Mouse (Mus musculus): ENCODE measurements around the gene Efnb3.
"Not testable (repeated sequence)": the region's sequence is repeated elsewhere in the genome, so short reads cannot be mapped to it uniquely, and the experiment has no call there.

Gene Efnb3

DNA sequence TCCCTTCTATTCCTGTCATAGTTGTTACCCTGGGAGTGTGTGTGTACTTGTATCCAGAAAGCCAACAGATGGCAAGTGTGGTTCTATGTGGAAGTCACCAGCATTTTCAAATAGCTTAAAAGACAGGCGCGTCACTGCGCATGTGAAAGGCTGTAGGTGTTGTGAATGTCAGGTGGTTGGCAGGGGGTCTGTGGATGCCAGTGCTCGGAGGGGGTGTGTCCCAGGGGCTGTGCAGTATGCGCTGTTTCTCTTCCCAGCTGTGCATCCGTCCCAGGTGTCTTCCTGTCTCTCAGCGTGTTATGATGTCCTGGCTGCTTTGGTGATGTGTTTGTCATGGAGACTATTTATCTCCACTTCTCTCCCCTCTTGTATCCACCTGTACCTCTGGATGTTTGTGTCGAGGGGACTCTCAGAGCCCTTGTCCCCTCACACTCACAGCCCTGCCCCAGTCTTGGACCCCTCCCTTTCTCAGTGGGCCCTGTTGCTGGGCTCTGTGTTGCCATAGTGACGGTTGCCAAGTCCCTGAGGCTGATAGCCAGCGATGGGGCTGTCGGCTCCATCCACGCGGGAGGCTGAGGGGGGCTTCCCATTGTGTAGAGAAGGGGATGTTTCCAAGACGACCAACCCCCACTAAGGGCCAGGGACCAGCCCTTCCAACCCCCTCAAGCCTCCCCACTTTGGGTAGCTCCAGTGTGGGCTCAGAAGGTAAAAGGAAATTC, 7.2 kb downstream of the Efnb3 start:
- in situ Hi-C loops (cut with MseI, MboI) = no loop called here

DNA sequence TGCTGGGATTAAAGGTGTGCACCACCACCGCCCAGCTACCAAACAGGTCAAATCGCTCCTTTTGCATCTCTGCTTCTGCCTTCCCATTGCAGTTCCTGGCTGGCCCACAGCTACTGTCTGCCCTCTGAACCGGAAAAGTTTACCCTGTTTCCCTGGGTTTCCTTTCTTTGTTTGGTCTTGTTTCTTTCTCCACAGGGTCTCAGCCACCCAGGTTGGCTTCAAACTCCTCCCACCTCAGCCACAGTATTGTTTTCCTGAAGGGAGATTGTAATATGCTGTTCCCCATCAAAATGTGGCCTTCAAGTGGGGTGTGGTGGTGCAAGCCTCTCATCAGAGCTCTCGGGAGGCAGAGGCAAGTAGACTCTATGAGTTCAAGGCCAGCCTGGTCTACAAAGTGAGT, 8.7 kb downstream of the Efnb3 start:
- in situ Hi-C loops (cut with MseI, MboI) = no loop called here

DNA sequence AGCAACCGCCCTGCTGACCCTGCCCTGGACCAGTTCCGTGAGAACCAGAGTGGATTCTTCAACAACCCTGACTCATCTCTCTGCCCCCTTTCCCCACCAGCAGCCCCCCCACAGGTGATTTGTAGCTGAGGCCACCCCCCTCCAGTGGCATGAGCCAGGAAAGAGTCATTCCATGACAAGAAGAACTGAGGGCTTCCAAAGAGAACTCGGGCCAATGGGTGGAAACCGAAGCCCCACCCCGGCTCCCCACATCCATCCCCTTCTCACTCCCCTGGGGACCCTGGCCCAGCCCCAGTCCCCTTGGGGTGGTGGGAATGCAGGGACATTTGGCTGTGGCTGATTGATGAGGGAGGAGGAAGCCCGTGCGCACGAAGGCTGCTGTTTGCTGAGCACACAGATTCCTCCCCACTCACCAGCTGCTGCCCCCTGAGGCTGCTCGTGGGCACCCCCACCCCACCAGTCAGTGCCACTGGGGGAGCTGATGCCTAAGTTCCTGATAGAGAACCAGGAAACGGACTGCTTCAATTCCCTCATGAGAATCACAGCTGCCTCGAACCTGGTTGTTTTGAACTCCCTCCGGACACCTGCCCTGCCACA, 10.8 kb downstream of the Efnb3 start, which contains the start of gene Dnah2:
Gene Dnah2 (minus strand): TSS at position 51 of the 597 bp plus-strand sequence.
- in situ Hi-C loops (cut with MseI, MboI) = no loop called here

DNA sequence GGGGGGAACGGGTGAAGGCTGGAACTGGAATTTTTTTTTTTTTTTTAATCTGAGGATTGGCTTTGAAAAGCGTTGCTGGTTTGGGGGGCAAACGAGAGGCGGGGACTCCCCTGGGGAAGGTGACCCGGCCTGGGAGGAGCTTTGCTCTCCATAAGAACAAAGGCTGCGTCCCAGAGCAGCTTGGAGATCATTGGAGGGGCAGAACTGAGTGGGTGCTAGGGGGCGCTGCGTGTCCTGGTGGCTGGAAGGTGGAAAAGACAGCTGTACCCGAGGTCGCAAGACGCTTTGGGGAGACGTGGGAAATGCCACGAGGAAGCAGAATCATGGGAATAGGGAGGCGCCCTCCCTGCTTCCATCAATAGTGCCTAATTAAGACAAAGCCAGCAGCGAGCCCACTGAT, 12.9 kb downstream of the Efnb3 start:
- in situ Hi-C loops (cut with MseI, MboI) = no loop called here

DNA sequence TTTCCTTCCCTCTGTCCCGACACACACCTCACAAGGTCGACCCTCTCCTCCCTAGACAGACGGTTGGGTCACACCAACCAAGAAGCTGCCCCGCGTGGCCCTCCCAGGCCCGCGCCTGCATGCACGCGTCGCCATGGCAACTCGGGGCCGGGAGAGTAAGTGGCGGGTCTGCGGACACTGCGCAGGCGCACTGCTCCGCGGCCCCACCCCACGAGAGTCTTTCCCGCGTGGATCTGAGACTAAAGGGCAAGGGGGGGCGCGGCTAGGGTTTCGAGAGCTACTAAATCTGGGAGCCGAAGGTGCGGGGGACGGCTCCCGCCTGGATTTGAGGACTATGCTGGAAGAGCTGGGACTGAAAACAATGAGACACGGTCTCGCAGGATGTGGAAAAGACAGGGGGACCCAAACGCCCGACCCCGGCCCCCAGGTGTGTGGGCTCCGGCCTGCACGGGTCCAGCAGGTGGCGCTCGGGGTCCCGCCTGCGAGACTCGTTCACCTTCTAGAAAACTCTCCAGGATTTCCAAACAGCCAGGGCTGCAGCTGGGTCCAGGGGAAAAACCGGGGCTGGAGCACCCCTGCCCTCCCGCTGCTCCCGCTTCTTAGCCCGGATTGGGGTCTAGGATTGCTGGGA, 13.5 kb downstream of the Efnb3 start:
- in situ Hi-C loops (cut with MseI, MboI) = no loop called here

DNA sequence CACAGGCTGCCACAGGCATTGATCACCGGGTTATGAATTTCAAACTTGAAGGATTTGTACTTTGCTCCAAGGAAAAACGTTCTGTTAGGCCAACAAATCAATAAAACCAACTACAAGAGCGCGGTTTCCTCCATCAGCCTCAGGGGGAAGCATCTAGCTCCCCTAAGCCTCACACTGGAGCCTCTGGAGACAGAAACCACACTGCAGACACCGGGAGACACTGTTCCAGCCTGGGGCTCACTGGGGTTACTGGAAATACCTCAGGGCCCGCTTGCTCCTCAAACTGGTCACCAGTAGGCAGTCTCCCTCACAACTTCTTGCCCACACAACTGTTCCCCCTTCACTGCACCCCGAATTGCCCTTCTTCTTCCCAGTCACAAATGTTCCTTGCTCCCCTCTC, 14.0 kb downstream of the Efnb3 start:
- in situ Hi-C loops (cut with MseI, MboI) = no loop called here

DNA sequence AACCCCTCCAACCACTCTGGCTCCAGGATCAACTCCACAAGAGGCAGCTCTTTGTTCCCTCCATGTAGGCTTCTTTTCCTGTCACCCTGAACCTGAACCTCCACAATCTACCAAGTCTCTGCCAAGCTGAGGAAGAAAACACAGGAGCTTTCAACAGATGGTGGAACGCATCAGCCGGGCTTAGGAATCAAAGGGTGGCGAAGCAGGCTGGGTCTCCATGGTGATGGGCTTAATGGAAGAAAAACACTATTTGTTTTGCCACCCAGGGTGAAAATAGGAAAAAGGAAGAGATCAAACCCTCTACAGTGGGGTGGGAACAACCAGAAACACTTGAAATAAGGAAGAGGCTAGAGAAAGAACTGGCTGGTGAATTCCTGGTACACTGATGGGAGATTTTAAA, 16.4 kb downstream of the Efnb3 start:
- in situ Hi-C loops (cut with MseI, MboI) = no loop called here

DNA sequence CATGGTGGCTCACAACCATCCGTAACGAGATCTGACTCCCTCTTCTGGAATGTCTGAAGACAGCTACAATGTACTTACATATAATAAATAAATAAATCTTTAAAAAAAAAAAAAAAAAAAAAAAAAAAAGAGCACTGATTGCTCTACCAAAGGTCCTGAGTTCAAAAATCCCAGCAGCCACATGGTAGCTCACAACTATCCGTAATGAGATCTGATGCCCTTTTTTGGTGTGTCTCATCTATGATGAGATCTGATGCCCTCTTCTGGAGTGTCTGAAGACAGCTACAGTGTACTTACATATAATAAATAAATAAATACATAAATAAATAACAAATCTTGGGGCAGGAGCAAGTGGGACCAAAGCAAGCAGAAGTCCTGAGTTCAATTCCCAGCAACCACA, 18.3 kb downstream of the Efnb3 start:
- in situ Hi-C loops (cut with MseI, MboI) = not testable (repeated sequence)

DNA sequence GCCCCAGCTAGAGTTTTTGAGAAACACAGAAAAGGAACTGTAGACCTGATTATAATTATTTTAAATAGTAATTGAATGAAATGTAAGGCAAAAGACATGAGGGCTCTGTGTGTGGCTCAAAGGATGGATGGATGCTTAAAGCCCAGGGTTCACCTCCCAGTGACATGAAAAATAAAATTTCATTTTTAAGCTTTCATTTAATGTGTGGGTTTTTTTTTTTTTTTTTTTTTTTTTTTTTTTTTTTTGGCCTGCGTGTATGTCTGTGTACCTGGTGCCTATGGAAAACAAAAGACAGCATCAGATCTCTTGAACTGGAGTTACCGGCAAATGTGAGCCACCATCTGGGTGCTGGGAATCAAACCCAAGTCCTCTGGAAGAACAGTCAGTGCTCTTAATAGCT, 19.3 kb downstream of the Efnb3 start:
- in situ Hi-C loops (cut with MseI, MboI) = no loop called here

DNA sequence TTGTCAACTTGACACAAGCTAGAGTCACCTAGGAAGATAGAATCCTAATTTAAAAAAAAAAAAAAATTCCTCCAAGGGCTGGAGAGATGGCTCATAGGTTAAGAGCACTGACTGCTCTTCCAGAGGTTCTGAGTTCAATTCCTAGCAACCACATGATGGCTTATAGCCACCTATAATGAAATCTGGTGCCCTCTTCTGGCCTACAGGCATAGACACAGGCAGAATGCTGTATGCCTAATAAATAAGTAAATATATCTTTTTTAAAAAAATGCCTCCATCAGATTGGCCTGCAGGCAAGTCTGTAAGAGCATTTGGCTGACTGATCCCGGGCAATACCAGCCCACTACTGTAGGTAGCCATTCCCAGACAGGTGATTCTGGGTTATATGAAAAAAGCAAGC, 25.0 kb downstream of the Efnb3 start:
- in situ Hi-C loops (cut with MseI, MboI) = loop anchor here (5.0 to 10.0 kb wide), 3 partner anchors 42 to 80 kb away; partner anchors contain the start of genes Atp1b2 (in 1 of the 2) and Shbg (in 1 of the 2)

DNA sequence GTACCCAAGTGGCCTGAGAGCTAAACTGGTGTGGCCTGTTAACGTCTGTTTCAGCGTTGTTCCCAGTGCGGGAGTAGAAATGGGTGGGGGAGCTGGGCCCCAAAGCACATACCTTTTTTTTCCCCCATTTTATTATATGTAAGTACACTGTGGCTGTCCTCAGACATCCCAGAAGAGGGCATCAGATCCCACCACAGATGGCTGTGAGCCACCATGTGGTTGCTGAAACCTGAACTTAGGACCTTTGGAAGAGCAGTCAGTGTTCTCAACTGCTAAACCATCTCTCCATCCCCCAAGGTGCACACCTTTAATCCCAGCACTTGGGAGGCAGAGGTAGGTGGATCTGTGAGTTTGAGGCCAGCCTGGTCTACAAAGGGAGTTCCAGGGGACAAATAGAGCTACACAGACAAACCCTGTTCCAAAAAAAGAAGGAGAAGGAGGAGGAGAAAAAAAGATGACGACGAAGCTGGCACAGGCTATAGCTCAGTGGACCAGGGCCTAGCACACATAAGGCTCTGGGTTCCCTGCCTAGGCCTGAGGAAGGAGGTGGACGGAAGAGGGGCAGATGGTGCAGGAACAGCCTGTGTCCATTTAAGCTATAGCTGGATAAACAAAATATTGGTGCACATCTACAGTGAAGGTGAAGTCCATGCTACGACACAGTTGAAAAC, 27.4 kb downstream of the Efnb3 start:
- in situ Hi-C loops (cut with MseI, MboI) = loop anchor here in 1 of 2 experiments (10.0 kb wide), 1 partner anchor 82 kb away; the partner anchor contains the start of gene Shbg

DNA sequence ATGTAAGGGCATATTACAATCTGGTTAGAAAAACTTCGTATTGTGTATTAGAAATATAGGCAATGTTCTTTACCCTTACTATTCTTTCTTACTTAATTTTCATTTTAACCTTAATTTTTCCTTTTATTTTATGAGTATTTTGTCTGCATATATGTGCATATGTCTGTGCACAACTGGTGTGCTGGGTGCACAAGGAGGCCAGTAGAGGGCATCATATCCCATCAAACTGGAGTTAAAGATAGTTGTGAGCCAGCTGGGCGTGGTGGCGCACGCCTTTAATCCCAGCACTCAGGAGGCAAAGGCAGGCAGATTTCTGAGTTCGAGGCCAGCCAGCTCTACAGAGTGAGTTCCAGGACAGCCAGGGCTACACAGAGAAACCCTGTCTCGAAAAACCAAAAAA, 29.2 kb downstream of the Efnb3 start:
- in situ Hi-C loops (cut with MseI, MboI) = loop anchor here in 1 of 2 experiments (10.0 kb wide), 1 partner anchor 84 kb away; the partner anchor contains the start of gene Shbg

DNA sequence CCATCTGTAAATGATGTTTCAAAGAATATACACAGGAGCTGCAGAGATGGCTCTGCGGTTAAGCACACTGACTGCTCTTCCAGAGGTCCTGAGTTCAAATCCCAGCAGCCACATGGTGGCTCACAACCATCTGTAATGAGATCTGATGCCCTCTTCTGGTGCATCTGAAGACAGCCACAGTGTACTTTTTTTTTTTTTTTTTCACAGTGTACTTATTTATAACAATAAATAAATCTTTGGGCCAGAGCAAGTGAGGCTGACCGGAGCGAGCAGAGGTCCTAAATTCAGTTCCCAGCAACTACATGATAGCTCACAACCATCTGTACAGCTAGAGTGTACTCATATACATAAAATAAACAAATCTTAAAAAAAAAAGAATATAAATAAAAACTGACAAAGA, 29.7 kb downstream of the Efnb3 start:
- in situ Hi-C loops (cut with MseI, MboI) = loop anchor here in 1 of 2 experiments (10.0 kb wide), 1 partner anchor 85 kb away; the partner anchor contains the start of gene Shbg

DNA sequence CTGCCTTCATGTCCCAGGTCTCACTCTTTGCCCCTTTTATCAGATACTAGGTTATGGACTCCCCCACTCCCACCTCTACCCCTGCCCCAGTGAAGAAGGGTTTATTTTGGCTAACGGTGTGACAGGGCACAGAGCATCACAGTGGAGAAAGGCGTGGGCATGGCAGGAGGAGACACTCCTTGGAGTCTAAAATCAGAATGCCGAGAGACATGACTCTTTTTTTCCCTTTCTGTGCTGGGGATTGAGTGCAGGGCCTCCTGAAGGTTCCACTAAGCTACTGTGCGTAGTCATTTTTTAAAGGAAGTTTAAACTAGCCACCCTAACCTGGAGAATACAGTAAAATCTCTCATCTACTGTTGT, 32.0 kb downstream of the Efnb3 start:
- in situ Hi-C loops (cut with MseI, MboI) = no loop called here

DNA sequence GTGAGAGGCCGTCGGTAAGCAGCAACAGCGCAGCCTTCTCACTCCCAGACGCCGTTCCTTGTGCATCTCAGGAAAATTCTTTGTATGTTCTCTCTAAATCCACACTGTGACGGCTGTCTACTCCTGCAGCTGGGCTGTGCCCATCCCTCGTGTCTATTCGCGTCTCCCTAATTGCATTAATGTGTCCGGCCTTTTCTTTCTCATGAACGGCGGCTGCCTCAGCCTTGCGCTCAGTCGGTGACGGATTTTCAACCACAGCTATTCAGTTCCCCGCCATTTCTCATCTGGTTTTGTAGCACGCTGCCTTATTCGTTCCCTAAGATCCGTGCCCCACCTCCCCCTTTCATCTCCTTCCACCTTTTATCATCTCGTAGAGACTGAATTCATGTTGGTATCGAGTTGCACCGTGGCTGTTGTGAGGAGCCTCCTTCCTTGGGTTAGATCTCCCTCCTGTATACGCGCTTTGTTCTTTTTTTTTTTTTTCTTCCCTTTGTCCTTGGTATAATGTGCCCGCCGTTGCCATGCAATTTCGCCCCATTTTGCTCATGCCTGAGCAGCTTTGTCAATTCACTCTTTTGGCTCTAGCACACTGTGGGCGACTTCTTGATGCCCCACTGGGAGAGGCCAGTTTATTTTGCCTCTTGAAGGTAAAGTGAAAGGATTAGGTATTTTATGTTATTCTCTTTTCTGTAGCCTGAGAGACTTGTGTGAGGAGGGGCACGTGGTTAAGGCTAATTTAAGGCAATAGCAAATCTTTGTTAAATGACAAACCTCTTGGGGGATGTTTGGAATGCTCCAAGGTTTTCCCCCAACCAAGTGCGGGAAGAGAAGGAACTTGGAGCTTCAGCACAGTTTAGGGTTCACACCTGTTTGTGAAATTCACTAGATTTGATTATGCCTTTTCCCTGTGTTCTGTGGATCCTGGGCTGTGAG, 32.6 kb downstream of the Efnb3 start:
- in situ Hi-C loops (cut with MseI, MboI) = no loop called here

DNA sequence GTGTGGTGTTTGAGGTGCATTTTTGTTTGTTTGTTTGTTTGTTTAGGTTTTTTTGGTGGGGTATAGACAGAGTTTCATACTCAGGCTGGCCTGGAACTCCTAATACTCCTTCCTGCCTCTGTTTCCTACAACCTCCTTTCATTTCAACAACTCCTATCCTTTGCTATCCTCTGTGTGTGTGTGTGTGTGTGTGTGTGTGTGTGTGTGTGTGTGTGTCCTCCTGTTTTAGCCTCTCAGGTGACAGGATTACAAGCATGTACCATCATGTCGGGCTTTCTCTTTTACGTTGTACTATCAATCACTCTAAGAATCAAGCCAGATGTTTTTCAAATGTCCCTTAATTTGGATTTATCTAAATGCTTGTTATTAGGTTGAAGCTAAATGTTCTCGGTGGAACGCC, 33.4 kb downstream of the Efnb3 start:
- in situ Hi-C loops (cut with MseI, MboI) = no loop called here

DNA sequence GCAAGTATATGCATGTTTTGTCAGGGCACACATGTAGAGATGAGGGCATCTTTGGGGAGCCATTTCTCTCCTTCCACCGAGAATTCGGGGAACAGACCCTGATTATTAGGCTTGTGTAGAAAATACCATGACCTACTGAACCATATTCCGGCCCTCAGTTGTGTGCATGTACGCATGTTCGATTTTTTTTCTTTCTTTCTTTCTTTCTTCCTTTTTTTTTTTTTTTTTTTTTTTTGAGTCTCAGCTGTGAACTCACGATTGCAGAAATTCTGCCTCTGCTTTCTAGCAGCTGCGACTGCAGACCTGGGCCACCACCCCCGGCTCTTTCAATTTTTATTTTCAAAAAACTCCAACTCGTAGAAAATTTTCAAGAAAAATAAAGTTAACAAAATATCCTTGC, 34.3 kb downstream of the Efnb3 start:
- in situ Hi-C loops (cut with MseI, MboI) = no loop called here

DNA sequence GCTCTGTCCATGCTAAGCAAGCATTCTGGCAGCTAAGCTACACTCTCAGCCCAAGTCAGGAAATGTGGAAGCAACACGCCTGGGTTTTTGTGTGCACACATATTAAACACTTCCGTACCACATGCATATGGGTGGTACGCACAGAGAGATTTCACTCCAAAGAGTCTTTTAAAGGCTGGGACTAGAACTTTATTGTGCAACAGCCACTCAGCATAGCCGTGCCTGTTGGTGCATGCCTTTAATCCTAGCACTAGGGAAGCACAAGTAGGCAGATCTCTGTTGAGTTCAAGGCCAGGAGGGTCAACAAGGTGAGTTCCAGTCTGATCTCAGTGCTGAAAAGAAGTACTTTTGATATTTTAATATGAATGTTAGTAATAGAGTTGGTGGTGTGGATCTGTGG, 36.4 kb downstream of the Efnb3 start:
- in situ Hi-C loops (cut with MseI, MboI) = loop anchor here (25.0 kb wide), 1 partner anchor 261 kb away; no protein-coding TSS in a partner anchor

DNA sequence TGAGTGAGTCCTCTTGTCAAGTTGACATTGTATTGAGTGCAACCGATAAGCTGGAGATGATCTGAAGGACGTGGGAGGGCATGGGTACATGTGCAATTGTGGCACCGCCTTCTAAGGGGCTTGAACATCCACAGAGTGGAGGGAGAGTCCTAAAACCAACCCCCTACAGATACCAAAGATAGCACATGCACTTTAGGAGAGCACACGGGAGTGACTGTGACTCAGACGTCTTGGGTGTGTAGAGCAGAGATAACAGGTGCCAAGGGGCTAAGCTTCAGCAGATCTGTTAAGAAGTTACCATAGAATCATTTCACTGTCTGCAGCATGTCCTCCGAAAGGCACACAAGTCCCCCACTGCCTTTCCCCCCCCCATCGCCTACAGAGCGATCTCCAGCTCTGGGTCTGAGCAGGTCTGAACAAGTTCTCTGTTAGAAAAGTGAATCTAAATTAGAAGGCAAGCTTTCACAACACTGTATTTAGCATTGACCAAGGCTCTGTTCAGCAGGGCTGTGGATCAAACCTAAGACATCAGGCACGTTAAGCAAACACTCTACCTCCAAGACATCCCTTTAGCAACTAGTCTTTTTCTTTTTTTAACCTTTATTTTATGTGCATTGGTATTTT, 38.4 kb downstream of the Efnb3 start:
- in situ Hi-C loops (cut with MseI, MboI) = loop anchor here (25.0 kb wide), 1 partner anchor 259 kb away; no protein-coding TSS in a partner anchor

DNA sequence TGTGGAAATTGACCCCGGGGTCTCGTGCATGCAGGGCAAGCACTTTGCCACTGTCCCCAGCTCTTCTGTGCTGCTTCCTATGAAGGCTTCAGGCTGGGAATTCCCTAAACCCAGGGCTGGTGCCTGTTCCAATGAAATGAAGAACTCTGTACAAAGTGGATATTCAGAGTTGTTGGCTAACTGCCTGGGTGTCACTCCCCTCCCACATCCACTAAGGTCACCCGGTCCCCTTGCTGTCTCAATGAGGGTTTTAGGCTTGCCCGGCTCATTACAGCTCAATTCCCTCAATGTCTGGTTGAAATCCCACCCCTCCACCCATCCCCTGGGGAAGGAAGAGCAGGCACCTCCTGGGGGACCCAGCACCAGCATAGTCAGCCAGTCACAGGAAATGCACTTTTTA, 40.0 kb downstream of the Efnb3 start:
- in situ Hi-C loops (cut with MseI, MboI) = loop anchor here (10.0 to 25.0 kb wide), 2 partner anchors 115 to 258 kb away; no protein-coding TSS in a partner anchor
